Mouse (Mus musculus) heart, embryonic 12.5 days (tissue): ENCODE measurements around the gene Srm. TPM values are rescaled to one million over a fixed set of nuclear protein-coding genes. Genes with fewer than 3 reads are reported as not detected.
A peak's percentile ranks its signal among the peaks of the same experiment; 100 is the strongest.

Experiments
- ATAC-seq: fragments of 200-750 bp; cut with Nextera tagmentation; 2 replicates; pipeline ENCODE4 v1.8.0; 2017; ENCODE audit warnings: moderate TSS enrichment, moderate library complexity; ENCODE audit not compliant: insufficient number of reproducible peaks, low FRiP score
- H3K27ac ChIP-seq: fragments of 300-500 bp; sonication (generic); 2 replicates; pipeline ENCODE4 v1.5.1; 2016; ENCODE audit warnings: mild to moderate bottlenecking, moderate library complexity; ENCODE audit not compliant: poor library complexity, severe bottlenecking
- H3K27me3 ChIP-seq: fragments of 300-500 bp; sonication (generic); replicated peaks from 2 replicates; pipeline ENCODE4 v1.6.1; 2016; ENCODE audit warnings: mild to moderate bottlenecking, moderate library complexity
- H3K36me3 ChIP-seq: fragments of 300-500 bp; sonication (generic); 2 replicates; pipeline ENCODE4 v1.6.1; 2016; ENCODE audit warnings: mild to moderate bottlenecking, moderate library complexity
- H3K4me1 ChIP-seq: fragments of 300-500 bp; sonication (generic); replicated peaks from 2 replicates; pipeline ENCODE4 v1.6.1; 2016; ENCODE audit warnings: mild to moderate bottlenecking
- H3K4me2 ChIP-seq: fragments of 300-500 bp; sonication (generic); 2 replicates; pipeline ENCODE4 v1.6.1; 2016; ENCODE audit warnings: mild to moderate bottlenecking, moderate library complexity
- H3K4me3 ChIP-seq: fragments of 300-500 bp; sonication (generic); 2 replicates; pipeline ENCODE4 v1.5.1; 2016; ENCODE audit warnings: mild to moderate bottlenecking
- H3K9ac ChIP-seq: fragments of 300-500 bp; sonication (generic); 2 replicates; pipeline ENCODE4 v1.6.1; 2016; ENCODE audit warnings: mild to moderate bottlenecking, moderate library complexity
- H3K9me3 ChIP-seq: fragments of 300-500 bp; sonication (generic); replicated peaks from 2 replicates; pipeline ENCODE4 v1.6.1; 2016; ENCODE audit warnings: mild to moderate bottlenecking, moderate library complexity
- WGBS: fragments of 180-500 bp; shearing (Covaris S2); methylation state at CpG from one replicate; pipeline ENCODE4 v1.1.7; 2016; 5-methylcytosine and 5-hydroxymethylcytosine counted together
- polyA plus RNA-seq: library from polyadenylated mRNA; unstranded; fragments of >200 nt; fragmentation: Nextera tagmentation; extraction: Ambion mirVana; gene quantifications from 2 replicates; pipeline ENCODE4 v1.2.1, GENCODE M21; 2016

The Srm gene
- polyA plus RNA-seq, 1 experiment from 2014 or later, result 135 TPM

DNA sequence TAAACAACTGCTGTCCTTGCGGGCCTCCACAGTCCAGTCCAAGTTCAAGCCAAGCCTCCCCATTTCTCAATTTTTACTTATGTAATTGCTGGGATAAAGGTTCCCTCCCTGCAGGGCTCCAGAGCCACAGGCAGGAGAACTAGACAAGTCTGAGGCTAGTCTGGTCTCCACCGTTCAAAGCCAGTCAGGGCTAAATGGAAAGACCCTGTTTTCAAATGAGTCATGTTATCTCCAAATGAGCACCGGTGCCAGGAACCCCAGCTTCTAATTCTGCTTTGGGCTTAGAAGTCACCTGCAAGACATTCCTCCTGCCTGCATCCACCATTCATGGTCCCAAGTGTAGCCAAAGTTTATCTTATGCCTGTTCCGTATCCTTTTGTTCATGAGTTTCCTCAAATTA lies 10.6 kb downstream of the Srm start:
- no peak overlapping the region for H3K4me3 ChIP-seq
- H3K27me3 ChIP-seq, result no peaks in the 10 kb centered on the region
- 64% methylated on average over 4 of the region's 4 CpGs for WGBS
- H3K4me1 ChIP-seq, result no peaks in the 10 kb centered on the region
- peaks cover 25% of the 10 kb centered on the region for H3K36me3 ChIP-seq
- H3K9ac ChIP-seq, result no peak overlapping the region
- H3K9me3 ChIP-seq, result 0 out of 2 replicates have a peak, but pooled peaks cover 7% of the 10 kb centered on the region
- ATAC-seq, result no peak
- H3K27ac ChIP-seq, result no peak overlapping the region
- H3K4me2 ChIP-seq, result no peak overlapping the region

DNA sequence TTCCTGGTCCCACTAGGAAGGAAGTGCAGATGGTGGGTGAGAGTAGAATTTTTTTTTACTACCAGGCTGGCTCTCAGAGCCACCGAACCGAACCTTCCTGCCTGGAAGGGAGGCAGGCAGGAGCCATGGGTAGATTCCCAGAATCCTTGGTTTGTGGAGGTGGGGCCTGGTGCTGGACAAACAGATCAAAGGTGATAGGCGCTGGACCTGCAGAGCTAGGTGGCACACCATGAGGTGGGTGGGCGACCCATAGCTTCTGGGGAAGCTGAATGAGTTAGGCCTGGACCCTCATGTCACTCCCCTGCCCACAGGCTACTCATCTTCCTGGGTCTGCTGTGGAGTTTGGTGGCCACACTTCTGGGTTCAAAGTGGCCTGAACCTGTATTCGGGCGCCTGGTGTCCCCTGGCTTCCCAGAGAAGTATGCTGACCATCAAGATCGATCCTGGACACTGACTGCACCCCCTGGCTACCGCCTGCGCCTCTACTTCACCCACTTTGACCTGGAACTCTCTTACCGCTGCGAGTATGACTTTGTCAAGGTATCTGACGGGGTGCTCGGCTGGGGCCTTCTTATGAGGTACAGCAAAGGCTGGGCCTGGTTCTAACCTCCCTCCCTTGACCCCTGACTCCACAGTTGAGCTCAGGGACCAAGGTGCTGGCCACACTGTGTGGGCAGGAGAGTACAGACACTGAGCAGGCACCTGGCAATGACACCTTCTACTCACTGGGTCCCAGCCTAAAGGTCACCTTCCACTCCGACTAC lies 11.2 kb downstream of the Srm start, which contains the start of gene Masp2:
Gene Masp2, plus strand, starts transcription at position 198 of the 764 bp plus-strand sequence.
- 84% methylated on average over 14 of the region's 14 CpGs for WGBS
- H3K4me3 ChIP-seq, result no peak within 1 kb of the TSS
- no peak within 1 kb of the TSS for H3K9ac ChIP-seq
- no peak for ATAC-seq
- H3K9me3 ChIP-seq, result 0 out of 2 replicates have a peak, but pooled peaks cover 7% of the 10 kb centered on the region
- H3K27ac ChIP-seq, result no peak within 1 kb of the TSS
- H3K36me3 ChIP-seq, result peaks cover 24% of the 10 kb centered on the region
- H3K4me1 ChIP-seq, result no peaks in the 10 kb centered on the region
- H3K4me2 ChIP-seq, result no peak within 1 kb of the TSS
- no peaks in the 10 kb centered on the region for H3K27me3 ChIP-seq

DNA sequence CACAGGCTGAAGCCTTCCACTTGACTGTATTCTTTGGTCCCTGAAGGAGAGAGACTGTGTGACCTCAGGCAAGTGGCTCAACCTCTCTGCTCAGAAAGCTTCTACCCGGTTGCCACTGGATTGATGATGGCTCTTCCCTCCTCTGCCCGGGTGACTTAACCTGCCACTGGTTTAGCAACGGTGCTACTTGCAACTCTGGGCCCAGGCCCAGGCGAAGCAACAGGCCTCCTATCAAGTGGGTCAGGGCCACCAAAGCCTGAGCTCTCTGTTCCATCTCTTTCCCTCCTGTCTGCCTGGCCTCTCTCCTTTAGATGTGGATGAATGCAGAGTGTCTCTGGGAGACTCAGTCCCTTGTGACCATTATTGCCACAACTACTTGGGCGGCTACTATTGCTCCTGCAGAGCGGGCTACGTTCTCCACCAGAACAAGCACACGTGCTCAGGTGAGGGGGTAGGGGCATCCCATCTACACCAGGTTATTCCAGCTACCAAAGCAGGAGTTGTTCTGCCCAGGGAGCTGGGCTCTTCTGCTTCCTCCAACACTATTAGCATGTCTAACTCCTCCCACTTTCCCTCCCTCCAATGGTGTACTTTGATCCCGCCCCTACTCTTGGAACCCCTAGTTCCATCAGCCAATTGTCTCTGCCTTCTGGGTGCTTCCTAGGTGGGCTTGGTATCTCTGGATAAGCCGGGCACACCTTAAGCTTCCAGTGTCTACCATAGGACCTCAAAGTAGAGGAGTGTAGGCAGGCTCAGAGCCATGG lies 12.3 kb downstream of the Srm start:
- H3K27me3 ChIP-seq, result no peaks in the 10 kb centered on the region
- H3K9me3 ChIP-seq, result 0 out of 2 replicates have a peak, but pooled peaks cover 7% of the 10 kb centered on the region
- peaks cover 5% of the 10 kb centered on the region; the same call in 1 of the 2 replicates for H3K4me1 ChIP-seq
- peaks cover 14% of the 10 kb centered on the region for H3K36me3 ChIP-seq
- H3K4me2 ChIP-seq, result no peak overlapping the region
- H3K4me3 ChIP-seq, result no peak overlapping the region
- WGBS, result 68% methylated on average over 10 of the region's 10 CpGs
- no peak overlapping the region for H3K27ac ChIP-seq
- H3K9ac ChIP-seq, result no peak overlapping the region; the same call in 1 of the 2 replicates
- no peak for ATAC-seq

GRCm38 (mm10) chr4:148604141-148604540 lies 12.8 kb downstream of the Srm start:
- Histone ChIP-seq H3K4me2 (no peak overlapping the region), H3K4me1 (peaks cover 11% of the 10 kb centered on the region; the same call in 1 of the 2 replicates), H3K4me3 (no peak overlapping the region), H3K27ac (no peak overlapping the region), H3K9ac (no peak overlapping the region; the same call in 1 of the 2 replicates), H3K9me3 (0 out of 2 replicates have a peak, but pooled peaks cover 3% of the 10 kb centered on the region), H3K36me3 (peaks cover 9% of the 10 kb centered on the region), H3K27me3 (no peaks in the 10 kb centered on the region)
- WGBS, result 67% methylated on average over 7 of the region's 7 CpGs
- ATAC-seq, result no peak

- peaks cover 12% of the 10 kb centered on the region; the same call in 1 of the 2 replicates for H3K4me1 ChIP-seq
- no peak overlapping the region for H3K4me2 ChIP-seq
- H3K36me3 ChIP-seq, result peaks cover 4% of the 10 kb centered on the region; the same call in 1 of the 2 replicates
- H3K27me3 ChIP-seq, result no peaks in the 10 kb centered on the region
- H3K4me3 ChIP-seq, result no peak overlapping the region
- WGBS, result 82% methylated on average over 3 of the region's 3 CpGs
- H3K9ac ChIP-seq, result no peak overlapping the region
- no peak overlapping the region for H3K27ac ChIP-seq
- ATAC-seq, result no peak
- no peaks in the 10 kb centered on the region for H3K9me3 ChIP-seq
Observed at GRCm38 (mm10) chr4:148604541-148605165, 13.3 kb downstream of the Srm start.

DNA sequence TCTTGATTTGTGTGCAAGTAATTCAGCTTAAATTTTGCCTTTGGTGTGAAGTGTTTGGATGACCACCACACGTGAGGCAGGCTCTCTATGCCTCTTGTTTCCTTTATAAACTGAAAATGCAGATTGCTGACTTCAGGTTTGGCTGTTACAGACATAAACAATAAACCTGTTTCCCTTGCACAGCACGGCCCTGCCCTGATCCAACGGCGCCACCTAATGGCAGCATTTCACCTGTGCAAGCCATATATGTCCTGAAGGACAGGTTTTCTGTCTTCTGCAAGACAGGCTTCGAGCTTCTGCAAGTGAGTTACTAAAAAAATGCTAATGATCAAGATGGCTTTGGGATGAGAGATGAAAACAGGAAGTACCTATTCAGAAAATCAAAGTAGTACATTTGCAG lies 16.5 kb downstream of the Srm start:
- Histone ChIP-seq H3K9ac (no peak overlapping the region), H3K36me3 (peaks cover 20% of the 10 kb centered on the region), H3K4me1 (peaks cover 23% of the 10 kb centered on the region; the same call in 1 of the 2 replicates), H3K4me3 (no peak overlapping the region), H3K9me3 (no peaks in the 10 kb centered on the region), H3K27me3 (no peaks in the 10 kb centered on the region), H3K4me2 (no peak overlapping the region), H3K27ac (peak overlapping the region; percentile 28; the same call in 1 of the 2 replicates)
- ATAC-seq, result no peak
- 26% methylated on average over 5 of the region's 5 CpGs for WGBS

DNA sequence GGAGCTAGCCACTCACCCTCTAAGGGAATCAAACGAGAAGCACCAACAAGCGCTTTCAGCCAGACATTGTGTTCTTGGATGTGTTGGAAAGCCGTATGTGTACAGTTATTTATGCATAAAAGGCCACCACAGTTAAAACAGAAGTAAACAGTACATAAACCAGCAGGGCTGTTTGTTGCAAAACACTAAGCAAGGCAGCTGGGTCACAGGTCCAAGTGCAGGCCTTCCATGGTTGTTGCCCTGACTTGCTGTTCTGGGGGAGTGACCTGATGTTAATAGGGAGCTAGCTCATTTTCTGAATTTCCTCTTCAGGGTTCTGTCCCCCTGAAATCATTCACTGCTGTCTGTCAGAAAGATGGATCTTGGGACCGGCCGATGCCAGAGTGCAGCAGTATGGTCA lies 18.5 kb downstream of the Srm start:
- H3K27ac ChIP-seq, result no peak overlapping the region
- ATAC-seq, result no peak
- no peak overlapping the region for H3K4me3 ChIP-seq
- H3K4me2 ChIP-seq, result no peak overlapping the region
- 85% methylated on average over 5 of the region's 5 CpGs for WGBS
- H3K4me1 ChIP-seq, result peaks cover 28% of the 10 kb centered on the region
- H3K36me3 ChIP-seq, result peaks cover 38% of the 10 kb centered on the region
- no peak overlapping the region for H3K9ac ChIP-seq
- no peaks in the 10 kb centered on the region for H3K27me3 ChIP-seq
- H3K9me3 ChIP-seq, result no peaks in the 10 kb centered on the region

DNA sequence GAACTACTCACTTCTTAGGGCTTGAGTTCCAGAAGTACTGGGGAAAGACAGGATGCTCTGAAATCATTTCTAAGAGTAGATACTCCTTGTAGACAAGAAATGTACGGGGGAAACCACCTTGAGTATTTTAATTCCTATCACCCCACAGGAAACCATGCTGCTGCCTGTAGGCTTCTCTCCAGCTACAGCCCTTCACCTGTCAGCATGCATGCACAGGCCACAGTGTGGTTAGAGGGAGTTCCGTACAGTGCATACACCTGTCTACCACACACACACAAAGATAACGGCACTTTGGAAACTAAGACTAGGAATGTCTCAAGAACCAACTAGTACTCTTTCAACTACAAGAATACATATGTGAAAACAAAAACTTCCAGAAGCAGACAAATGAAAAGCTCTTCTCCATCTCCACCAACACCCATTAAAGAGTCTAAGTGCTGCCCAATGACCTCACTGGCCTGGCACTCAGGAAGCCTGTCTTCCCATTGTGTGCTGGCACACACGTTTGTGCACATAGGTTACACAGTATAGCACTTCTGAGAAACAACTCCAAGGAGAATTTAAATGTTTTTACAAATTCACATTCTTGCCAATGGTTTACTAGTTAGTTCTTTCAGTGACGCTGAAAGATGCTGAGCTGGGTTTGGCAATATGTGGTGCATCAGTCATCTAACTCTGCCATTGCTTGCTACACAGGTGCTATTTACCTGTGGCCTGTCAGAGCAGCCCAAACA lies 19.5 kb downstream of the Srm start:
- whole genome bisulfite sequencing, result 66% methylated on average over 5 of the region's 5 CpGs
- Histone ChIP-seq H3K4me3 (no peak overlapping the region), H3K27ac (no peak overlapping the region), H3K4me1 (peaks cover 28% of the 10 kb centered on the region), H3K9me3 (no peaks in the 10 kb centered on the region), H3K36me3 (peaks cover 48% of the 10 kb centered on the region), H3K4me2 (no peak overlapping the region), H3K9ac (no peak overlapping the region), H3K27me3 (no peaks in the 10 kb centered on the region)
- no peak for ATAC-seq

GRCm38 (mm10) chr4:148612557-148612956 lies 21.3 kb downstream of the Srm start:
- no peak overlapping the region for H3K27ac ChIP-seq
- H3K4me2 ChIP-seq, result no peak overlapping the region
- peaks cover 59% of the 10 kb centered on the region for H3K36me3 ChIP-seq
- no peak for ATAC-seq
- peaks cover 28% of the 10 kb centered on the region for H3K4me1 ChIP-seq
- 71% methylated on average over 4 of the region's 4 CpGs for WGBS
- no peaks in the 10 kb centered on the region for H3K9me3 ChIP-seq
- no peaks in the 10 kb centered on the region for H3K27me3 ChIP-seq
- no peak overlapping the region for H3K9ac ChIP-seq
- no peak overlapping the region for H3K4me3 ChIP-seq

DNA sequence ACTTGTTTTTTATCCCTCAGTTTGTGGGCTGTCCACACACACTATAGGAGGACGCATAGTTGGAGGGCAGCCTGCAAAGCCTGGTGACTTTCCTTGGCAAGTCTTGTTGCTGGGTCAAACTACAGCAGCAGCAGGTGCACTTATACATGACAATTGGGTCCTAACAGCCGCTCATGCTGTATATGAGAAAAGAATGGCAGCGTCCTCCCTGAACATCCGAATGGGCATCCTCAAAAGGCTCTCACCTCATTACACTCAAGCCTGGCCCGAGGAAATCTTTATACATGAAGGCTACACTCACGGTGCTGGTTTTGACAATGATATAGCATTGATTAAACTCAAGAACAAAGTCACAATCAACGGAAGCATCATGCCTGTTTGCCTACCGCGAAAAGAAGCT lies 22.4 kb downstream of the Srm start:
- no peak overlapping the region for H3K9ac ChIP-seq
- no peaks in the 10 kb centered on the region for H3K27me3 ChIP-seq
- no peak for ATAC-seq
- H3K4me1 ChIP-seq, result peaks cover 22% of the 10 kb centered on the region
- H3K4me3 ChIP-seq, result no peak overlapping the region
- no peak overlapping the region for H3K4me2 ChIP-seq
- no peak overlapping the region for H3K27ac ChIP-seq
- peaks cover 67% of the 10 kb centered on the region for H3K36me3 ChIP-seq
- 82% methylated on average over 9 of the region's 9 CpGs for whole genome bisulfite sequencing
- H3K9me3 ChIP-seq, result no peaks in the 10 kb centered on the region
